Mouse (Mus musculus): ENCODE measurements around the gene Ssr2. TPM values are rescaled to one million over a fixed set of nuclear protein-coding genes. Genes with fewer than 3 reads are reported as not detected.

Ssr2 gene
- 196 and 206 TPM in 2 replicates for polyA plus RNA-seq (2012; rRNA removed)

DNA sequence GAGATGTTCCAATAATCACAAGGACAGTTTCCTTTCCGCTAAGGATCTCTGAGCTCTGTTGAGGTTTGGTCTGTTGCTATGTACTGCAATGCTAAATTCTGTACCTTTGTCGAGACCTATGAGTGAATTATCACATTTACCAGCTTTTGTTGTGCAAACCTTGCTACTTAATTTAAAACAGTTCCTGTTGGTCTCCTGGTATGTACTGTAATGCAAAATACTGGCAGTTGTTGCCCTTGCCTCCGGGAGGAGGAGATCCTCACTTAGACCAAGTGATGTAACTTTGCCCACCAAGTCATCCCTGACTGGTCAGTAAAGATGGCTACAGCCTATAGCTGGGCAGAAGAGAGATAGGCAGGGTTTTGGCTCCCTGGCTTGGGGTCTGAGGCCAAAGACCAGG, at the start of gene Ssr2:
Gene Ssr2 (plus strand): TSS at position 337 of the 400 bp plus-strand sequence.
- Histone ChIP-seq H3K4me1 (replicated peaks; ENCODE audit: control insufficient read depth, insufficient read depth, low read length) (peaks cover 5% of the 10 kb centered on the region), H3K4me3 (ENCODE audit: control insufficient read depth, insufficient read depth, low read length) (no peak within 1 kb of the TSS), H3K27me3 (ENCODE audit: control insufficient read depth, insufficient read depth, low read length) (no peaks in the 10 kb centered on the region), H3K36me3 (ENCODE audit: control insufficient read depth, insufficient read depth, low read length) (no peaks in the 10 kb centered on the region), H3K27ac (ENCODE audit: control insufficient read depth, insufficient read depth, low read length) (no peak within 1 kb of the TSS)
- no peak for DNase-seq
- WGBS: 91% methylated on average over 3 of the region's 3 CpGs
- TF ChIP-seq POLR2A (IDR thresholded peaks at IDR 0.05; ENCODE audit: control insufficient read depth, extremely low read depth, insufficient read depth, low read length, poor library complexity) (no peak), CTCF (IDR thresholded peaks at IDR 0.05; ENCODE audit: borderline replicate concordance, control insufficient read depth, extremely low read depth, insufficient read depth, low read length, poor library complexity) (no peak)

DNA sequence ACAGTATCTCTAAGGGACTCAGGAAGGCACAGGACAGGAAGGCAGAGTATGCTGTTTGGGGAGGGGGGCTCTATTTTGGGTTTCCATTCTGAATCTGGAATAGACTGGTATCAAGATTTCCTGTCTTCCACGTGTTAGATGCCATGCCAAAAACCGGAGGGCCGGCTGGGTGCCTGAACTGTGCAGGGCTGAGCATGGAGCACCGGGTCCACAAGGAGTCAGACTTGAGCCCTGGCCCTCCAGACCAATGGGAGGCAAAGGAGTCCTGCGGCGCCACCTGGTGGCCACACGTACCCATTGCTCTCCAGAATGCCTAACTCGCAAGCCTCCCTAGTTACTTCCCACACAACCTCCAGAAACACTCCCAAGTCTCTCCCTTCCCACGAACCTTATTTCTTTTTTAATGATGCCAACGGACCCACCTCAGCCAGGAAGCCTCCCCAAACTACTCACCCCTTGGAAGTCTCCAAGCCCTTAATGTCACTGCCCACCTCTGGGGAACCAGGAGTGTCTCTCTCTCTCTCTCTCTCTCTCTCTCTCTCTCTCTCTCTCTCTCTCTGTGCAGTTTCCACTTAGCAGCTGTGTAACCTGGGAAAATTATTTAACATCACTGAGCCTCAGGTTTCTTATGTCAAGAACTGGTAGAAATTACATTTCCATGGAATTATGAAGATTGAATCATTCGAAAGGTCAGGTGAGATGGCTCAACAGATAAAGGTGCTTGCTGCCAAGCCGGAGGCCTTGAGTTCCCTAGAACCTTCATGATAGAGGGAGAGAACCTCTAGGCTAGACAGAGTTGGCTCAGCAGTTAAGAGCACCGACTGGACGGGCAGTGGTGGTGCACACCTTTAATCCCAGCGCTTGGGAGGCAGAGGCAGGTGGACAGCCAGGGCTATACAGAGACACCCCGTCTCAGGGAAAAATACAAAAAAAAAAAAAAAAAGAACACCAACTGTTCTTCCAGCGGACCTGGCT, 49.2 kb upstream of the Ssr2 start:
- Histone ChIP-seq H3K36me3 (ENCODE audit: control insufficient read depth, insufficient read depth, low read length) (peaks cover 8% of the 10 kb centered on the region), H3K4me3 (ENCODE audit: control insufficient read depth, insufficient read depth, low read length) (no peak overlapping the region), H3K27me3 (ENCODE audit: control insufficient read depth, insufficient read depth, low read length) (no peaks in the 10 kb centered on the region), H3K27ac (ENCODE audit: control insufficient read depth, insufficient read depth, low read length) (no peak overlapping the region), H3K4me1 (replicated peaks; ENCODE audit: control insufficient read depth, insufficient read depth, low read length) (peaks cover 35% of the 10 kb centered on the region)
- TF ChIP-seq CTCF (IDR thresholded peaks at IDR 0.05; ENCODE audit: borderline replicate concordance, control insufficient read depth, extremely low read depth, insufficient read depth, low read length, poor library complexity) (peak; percentile 98), POLR2A (IDR thresholded peaks at IDR 0.05; ENCODE audit: control insufficient read depth, extremely low read depth, insufficient read depth, low read length, poor library complexity) (no peak)
- DNase-seq: peak; percentile 73
- WGBS: 40% methylated on average over 17 of the region's 17 CpGs

DNA sequence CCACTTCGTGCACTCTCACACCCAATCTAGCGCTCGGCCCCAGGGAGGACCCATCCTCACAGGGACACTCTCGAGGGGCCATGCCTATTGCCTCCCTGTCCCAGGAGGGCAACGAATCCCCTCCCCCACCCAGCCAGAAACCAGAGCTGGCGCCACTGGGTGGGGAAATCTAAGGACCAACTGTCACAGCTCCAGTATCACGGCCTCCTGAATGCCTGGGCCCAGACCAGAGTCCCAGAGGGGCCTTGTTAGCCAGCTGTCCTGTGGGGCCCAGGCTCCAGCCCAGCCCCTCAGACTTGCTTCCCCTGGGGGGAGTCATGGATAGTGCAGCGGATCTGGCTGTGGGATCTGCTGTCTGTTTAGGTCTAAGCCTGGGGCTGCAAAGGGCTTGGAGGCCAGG, 48.1 kb upstream of the Ssr2 start:
- TF ChIP-seq POLR2A (IDR thresholded peaks at IDR 0.05; ENCODE audit: control insufficient read depth, extremely low read depth, insufficient read depth, low read length, poor library complexity) (no peak), CTCF (IDR thresholded peaks at IDR 0.05; ENCODE audit: borderline replicate concordance, control insufficient read depth, extremely low read depth, insufficient read depth, low read length, poor library complexity) (no peak)

DNA sequence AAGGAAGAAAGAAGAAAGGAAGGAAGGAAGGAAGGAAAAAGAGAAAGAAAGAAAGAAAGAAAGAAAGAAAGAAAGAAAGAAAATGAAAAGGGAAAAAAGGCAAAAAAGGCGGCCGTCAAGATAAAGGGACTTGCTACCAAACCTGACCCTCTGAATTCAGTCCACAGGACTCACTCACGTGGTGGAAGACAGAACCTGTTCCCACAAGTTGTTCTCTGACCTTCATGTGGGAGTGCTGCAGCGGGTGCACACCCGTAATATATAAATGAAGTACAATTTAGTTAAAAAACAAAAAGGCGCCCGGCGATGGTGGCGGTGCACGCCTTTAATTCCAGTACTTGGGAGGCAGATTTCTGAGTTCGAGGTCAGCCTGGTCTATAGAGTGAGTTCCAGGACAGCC, 47.0 kb upstream of the Ssr2 start:
- H3K27ac ChIP-seq (ENCODE audit: control insufficient read depth, insufficient read depth, low read length): no peak overlapping the region
- peaks cover 8% of the 10 kb centered on the region for H3K36me3 ChIP-seq (ENCODE audit: control insufficient read depth, insufficient read depth, low read length)
- peaks cover 40% of the 10 kb centered on the region for H3K4me1 ChIP-seq (replicated peaks; ENCODE audit: control insufficient read depth, insufficient read depth, low read length)
- 91% methylated on average over 11 of the region's 11 CpGs for WGBS
- no peak overlapping the region for H3K4me3 ChIP-seq (ENCODE audit: control insufficient read depth, insufficient read depth, low read length)
- DNase-seq: no peak
- no peaks in the 10 kb centered on the region for H3K27me3 ChIP-seq (ENCODE audit: control insufficient read depth, insufficient read depth, low read length)
- TF ChIP-seq POLR2A (IDR thresholded peaks at IDR 0.05; ENCODE audit: control insufficient read depth, extremely low read depth, insufficient read depth, low read length, poor library complexity) (no peak), CTCF (IDR thresholded peaks at IDR 0.05; ENCODE audit: borderline replicate concordance, control insufficient read depth, extremely low read depth, insufficient read depth, low read length, poor library complexity) (no peak)

More for the DNA sequence above, 48.1 kb upstream of the Ssr2 start:
- DNase-seq: no peak
- no peak overlapping the region for H3K4me3 ChIP-seq (ENCODE audit: control insufficient read depth, insufficient read depth, low read length)
- peaks cover 8% of the 10 kb centered on the region for H3K36me3 ChIP-seq (ENCODE audit: control insufficient read depth, insufficient read depth, low read length)
- 92% methylated on average over 8 of the region's 8 CpGs for WGBS
- H3K4me1 ChIP-seq (replicated peaks; ENCODE audit: control insufficient read depth, insufficient read depth, low read length): peaks cover 30% of the 10 kb centered on the region
- no peak overlapping the region for H3K27ac ChIP-seq (ENCODE audit: control insufficient read depth, insufficient read depth, low read length)
- H3K27me3 ChIP-seq (ENCODE audit: control insufficient read depth, insufficient read depth, low read length): no peaks in the 10 kb centered on the region

DNA sequence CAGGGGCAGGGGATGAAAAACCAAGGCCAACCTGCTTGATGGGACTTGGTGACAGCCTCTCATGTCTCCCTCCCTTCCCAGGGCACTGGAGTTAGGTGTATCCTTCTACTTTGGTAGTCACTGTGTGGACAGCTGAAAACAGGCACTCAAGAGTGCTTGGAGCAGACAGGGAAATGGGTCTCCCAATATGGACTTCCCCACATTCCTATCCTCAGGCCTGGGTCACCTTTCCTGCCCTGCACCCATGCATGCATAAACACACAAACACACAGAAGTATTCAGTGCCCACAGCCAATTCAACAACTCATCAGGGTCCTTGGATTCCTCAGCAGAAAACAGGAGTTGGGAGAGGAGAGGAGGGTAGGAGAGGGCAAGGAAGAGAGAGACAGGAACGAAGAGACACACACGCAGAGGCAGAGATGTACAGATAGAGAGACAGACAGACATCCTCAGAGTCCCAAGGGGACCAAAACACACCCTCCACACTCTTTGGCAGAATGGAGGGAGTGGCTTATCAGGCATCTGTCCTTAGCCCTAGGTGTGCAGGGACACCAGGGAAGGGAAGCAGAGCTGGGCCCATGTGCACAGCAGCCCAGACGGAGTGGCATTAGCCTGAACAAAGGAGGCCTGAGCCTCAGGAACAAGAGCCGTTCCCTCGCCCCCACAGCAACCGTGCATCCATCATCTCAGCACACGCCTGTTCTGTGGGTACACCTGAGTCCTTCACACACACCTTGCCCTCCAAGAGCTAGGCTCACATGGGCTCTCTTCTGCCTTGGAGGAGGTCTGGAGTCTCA, 46.3 kb upstream of the Ssr2 start:
- 84% methylated on average over 7 of the region's 7 CpGs for WGBS
- H3K27ac ChIP-seq (ENCODE audit: control insufficient read depth, insufficient read depth, low read length): no peak overlapping the region
- peaks cover 8% of the 10 kb centered on the region for H3K36me3 ChIP-seq (ENCODE audit: control insufficient read depth, insufficient read depth, low read length)
- H3K27me3 ChIP-seq (ENCODE audit: control insufficient read depth, insufficient read depth, low read length): no peaks in the 10 kb centered on the region
- no peak for TF ChIP-seq CTCF (IDR thresholded peaks at IDR 0.05; ENCODE audit: borderline replicate concordance, control insufficient read depth, extremely low read depth, insufficient read depth, low read length, poor library complexity)
- no peak for TF ChIP-seq POLR2A (IDR thresholded peaks at IDR 0.05; ENCODE audit: control insufficient read depth, extremely low read depth, insufficient read depth, low read length, poor library complexity)
- peaks cover 40% of the 10 kb centered on the region for H3K4me1 ChIP-seq (replicated peaks; ENCODE audit: control insufficient read depth, insufficient read depth, low read length)
- no peak overlapping the region for H3K4me3 ChIP-seq (ENCODE audit: control insufficient read depth, insufficient read depth, low read length)
- no peak for DNase-seq

Measured in thymus, adult 2 months (tissue).